18 mouse cellular contexts compared by ENCODE assay signal in genomic region chr9:122725046-122725765, GRCm38 (mm10). TPM values are rescaled to one million over a fixed set of nuclear protein-coding genes. Genes with fewer than 3 reads are reported as not detected.
A peak's percentile ranks its signal among the peaks of the same experiment; 100 is the strongest.
DNase-seq lines count a peak whose midpoint lies in the region; ATAC-seq and TF ChIP-seq lines count a peak whose summit lies in the region.
"Had no signal": no experiment of that assay in that cellular context is flagged by ENCODE, and none has a peak within 500 bp of the region (broad histone marks: within the 10 kb centered on the region; RNA-seq: fewer than 3 reads in every experiment).

No protein-coding gene starts in this region.

- no peaks in the 10 kb centered on the region for H3K4me1 ChIP-seq in limb, embryonic 12.5 days (replicated peaks)
- H3K4me1 ChIP-seq in limb, embryonic 10.5 days = no peaks in the 10 kb centered on the region
- no peaks in the 10 kb centered on the region for H3K4me1 ChIP-seq in forebrain, postnatal 0 days (ENCODE audit: insufficient read depth)
- no peaks in the 10 kb centered on the region for H3K4me1 ChIP-seq in neural tube, embryonic 12.5 days

- H3K9ac ChIP-seq in limb, embryonic 12.5 days (replicated peaks) = no peak overlapping the region
- H3K9ac ChIP-seq in forebrain, postnatal 0 days = no peak overlapping the region
- H3K9ac ChIP-seq in neural tube, embryonic 12.5 days = no peak overlapping the region

- H3K27ac ChIP-seq in limb, embryonic 12.5 days = no peak overlapping the region
- no peak overlapping the region for H3K27ac ChIP-seq in limb, embryonic 10.5 days
- peak overlapping the region; percentile 35; the same call in 1 of the 2 replicates for H3K27ac ChIP-seq in forebrain, postnatal 0 days (ENCODE audit: low read depth, low read length)
- no peak overlapping the region for H3K27ac ChIP-seq in neural tube, embryonic 12.5 days
- H3K27ac ChIP-seq: heart, adult 2 months had no signal

- H3K27me3 ChIP-seq in limb, embryonic 12.5 days = peaks cover 40% of the 10 kb centered on the region
- H3K27me3 ChIP-seq in limb, embryonic 10.5 days (ENCODE audit: low read depth, poor library complexity, severe bottlenecking) = peaks cover 27% of the 10 kb centered on the region
- no peaks in the 10 kb centered on the region for H3K27me3 ChIP-seq in forebrain, postnatal 0 days (ENCODE audit: insufficient read depth, low read length)
- peaks cover 12% of the 10 kb centered on the region; the same call in 1 of the 2 replicates for H3K27me3 ChIP-seq in neural tube, embryonic 12.5 days (replicated peaks)

- 28% methylated on average over 22 of the region's 22 CpGs for WGBS in limb, embryonic 12.5 days
- WGBS in limb, embryonic 10.5 days = 26% methylated on average over 22 of the region's 22 CpGs
- WGBS in forebrain, postnatal 0 days = 28% methylated on average over 22 of the region's 22 CpGs
- WGBS in neural tube, embryonic 12.5 days = 27% methylated on average over 22 of the region's 22 CpGs

- no peak for TF ChIP-seq CTCF in forebrain, postnatal 0 days (IDR thresholded peaks at IDR 0.05; ENCODE audit: low read depth)

- no peak overlapping the region for H3K4me3 ChIP-seq in limb, embryonic 12.5 days (replicated peaks)
- H3K4me3 ChIP-seq in limb, embryonic 10.5 days = no peak overlapping the region
- no peak overlapping the region for H3K4me3 ChIP-seq in forebrain, postnatal 0 days (ENCODE audit: low read depth, low read length)
- H3K4me3 ChIP-seq in neural tube, embryonic 12.5 days = no peak overlapping the region
- H3K4me3 ChIP-seq: heart, adult 2 months had no signal

- H3K9me3 ChIP-seq in limb, embryonic 12.5 days = no peaks in the 10 kb centered on the region
- H3K9me3 ChIP-seq in limb, embryonic 10.5 days (replicated peaks) = no peaks in the 10 kb centered on the region
- no peaks in the 10 kb centered on the region for H3K9me3 ChIP-seq in forebrain, postnatal 0 days (ENCODE audit: low read length)
- no peaks in the 10 kb centered on the region for H3K9me3 ChIP-seq in neural tube, embryonic 12.5 days

- peak; percentile 45 for DNase-seq in embryo, embryonic 11 days
- DNase-seq in embryo, embryonic 9.5 days (ENCODE audit: extremely low spot score) = no peak
- DNase-seq in limb, embryonic 10.5 days (ENCODE audit: low spot score) = no peak
- peak; percentile 60 for DNase-seq in forebrain, postnatal 0 days
- no peak for DNase-seq in testis, postnatal 14 days (ENCODE audit: low spot score)
- DNase-seq: cerebellum, adult 9-11 months; heart, adult 2 months; kidney, postnatal 14 days; spleen, adult 18-20 months had no signal

- no peaks in the 10 kb centered on the region for H3K36me3 ChIP-seq in limb, embryonic 12.5 days
- H3K36me3 ChIP-seq in limb, embryonic 10.5 days = no peaks in the 10 kb centered on the region
- H3K36me3 ChIP-seq in forebrain, postnatal 0 days (ENCODE audit: insufficient read depth) = no peaks in the 10 kb centered on the region
- no peaks in the 10 kb centered on the region for H3K36me3 ChIP-seq in neural tube, embryonic 12.5 days

- no peak for ATAC-seq in limb, embryonic 12.5 days (ENCODE audit: insufficient number of reproducible peaks, insufficient read depth, low FRiP score, low TSS enrichment, low read depth)
- ATAC-seq in forebrain, postnatal 0 days = peak; percentile 32
- no peak for ATAC-seq in neural tube, embryonic 12.5 days (ENCODE audit: low FRiP score, low read depth)
- no peak for ATAC-seq in megakaryocyte-erythroid progenitor cell, adult 5-6 weeks (replicated peaks; ENCODE audit: low FRiP score, low TSS enrichment, poor library complexity, severe bottlenecking)
- ATAC-seq: activated CD4-positive, CD25-positive, alpha-beta regulatory T cell, adult 4 months had no signal

- peak overlapping the region; percentile 6; the same call in 1 of the 2 replicates for H3K4me2 ChIP-seq in limb, embryonic 12.5 days
- peak overlapping the region; percentile 10; the same call in 1 of the 2 replicates for H3K4me2 ChIP-seq in forebrain, postnatal 0 days (ENCODE audit: low read depth)
- H3K4me2 ChIP-seq in neural tube, embryonic 12.5 days (replicated peaks) = peak overlapping the region; percentile 4; the same call in 1 of the 2 replicates

RNA-seq across cellular contexts. Expression of gene Topaz1, which starts 21.9 kb away (rescaled TPM):
- not detected in 2 replicates for polyA plus RNA-seq in limb, embryonic 12.5 days (2016; fragmentation: Nextera tagmentation; extraction: Ambion mirVana)
- polyA plus RNA-seq in limb, embryonic 10.5 days (2016; fragmentation: Nextera tagmentation; extraction: Ambion mirVana) = 0.04 TPM in 1 of 2 replicates, not detected in the other
- total RNA-seq in forebrain, postnatal 0 days (2014; rRNA removed) = not detected in 2 replicates
- polyA plus RNA-seq in forebrain, postnatal 0 days (2015; fragmentation: Nextera tagmentation; extraction: Ambion mirVana) = 0.05 TPM in 1 of 2 replicates, not detected in the other
- polyA plus RNA-seq in neural tube, embryonic 12.5 days (2016; fragmentation: Nextera tagmentation; extraction: Ambion mirVana) = not detected in 2 replicates
- total RNA-seq in megakaryocyte-erythroid progenitor cell, adult 5-6 weeks (2014; fragmentation: Nextera tagmentation) = not detected in 2 replicates
- total RNA-seq in megakaryocyte-erythroid progenitor cell, adult 5-6 weeks (2017) = not detected in 2 replicates
- total RNA-seq: heart, adult 2 months; left cerebral cortex, postnatal 25 days; neutrophil, adult 5-6 weeks had no signal
- polyA plus RNA-seq: embryonic facial prominence, embryonic 14.5 days; heart, adult 2 months; intestine, embryonic 14.5 days; liver, embryonic 16.5 days had no signal

Comparison
In these comparisons a context has a peak if more than half of its experiments do, and no peak if none do; other contexts are left out.
1. DNase-seq: peak in embryo, embryonic 11 days (single experiment) and forebrain, postnatal 0 days (single experiment); none in embryo, embryonic 9.5 days (single experiment), limb, embryonic 10.5 days (single experiment) and testis, postnatal 14 days (single experiment).
2. Peak in every context shown above with its lines, with median percentiles within 50 percentile points of each other: H3K4me2 ChIP-seq.